Mouse (Mus musculus) kidney, adult 2 months (tissue): Measurements from ENCODE around the gene Man1a.

Source experiments
- CTCF ChIP-seq: fragments of 200-500 bp; conservative IDR thresholded peaks from 2 replicates; pipeline ENCODE4 v1.5.1; 2011; ENCODE audit warnings: low read depth, mild to moderate bottlenecking, control low read depth, low read length, moderate library complexity, mixed read lengths; ENCODE audit not compliant: insufficient read depth, insufficient read length
- POLR2A ChIP-seq: fragments of 200-500 bp; IDR thresholded peaks from one replicate; pipeline ENCODE4 v1.6.1; 2011; ENCODE audit warnings: low read depth, low read length, control low read depth

DNA sequence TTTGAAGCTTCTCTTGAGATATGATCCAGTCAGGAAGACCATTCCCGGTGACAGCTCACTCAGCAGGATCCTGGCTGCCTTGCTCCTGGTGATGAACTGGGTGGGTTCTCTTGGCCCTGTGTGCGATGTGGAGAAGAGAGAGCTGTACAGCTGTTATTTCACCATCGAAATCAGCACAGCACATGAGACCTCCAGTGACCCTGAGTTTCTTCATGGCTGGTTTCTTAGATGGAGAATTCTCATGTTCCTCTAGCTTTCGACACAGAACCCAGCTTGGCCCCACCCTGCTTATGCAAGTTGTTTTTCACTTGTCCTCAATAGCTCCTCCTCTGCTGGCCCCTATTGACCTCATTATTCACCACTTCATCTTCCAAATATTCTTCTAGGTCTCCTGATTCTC lies 200.5 kb downstream of the Man1a start:
- TF ChIP-seq CTCF, result no peak
- no peak for TF ChIP-seq POLR2A
